Mouse (Mus musculus): ENCODE data around the gene Ipo4.

DNA sequence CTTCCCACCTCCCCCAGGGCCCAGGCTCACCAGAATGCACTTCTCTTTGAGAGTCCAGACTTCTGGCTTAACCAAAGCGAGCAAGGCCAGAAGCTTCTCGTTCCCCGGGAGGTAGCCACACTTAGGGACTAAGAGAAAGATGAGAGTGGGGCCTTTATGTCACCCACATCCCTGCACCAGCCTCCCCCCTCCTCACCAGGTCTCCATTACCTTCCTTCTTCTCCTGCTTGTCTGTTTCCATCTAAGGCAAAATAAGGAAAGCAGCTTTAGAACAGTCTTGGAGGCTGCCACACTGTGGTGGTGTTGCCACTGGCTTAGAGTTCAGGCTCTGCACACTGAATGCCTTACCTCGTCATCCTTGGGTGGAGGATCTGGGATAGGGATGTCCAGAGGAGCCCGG lies 46.5 kb downstream of the Ipo4 start:
- no peak for TF ChIP-seq POLR2A (IDR thresholded peaks at IDR 0.05; ENCODE audit: borderline replicate concordance, extremely low read depth, insufficient read depth, insufficient read length, poor library complexity, severe bottlenecking)
- TF ChIP-seq CTCF (IDR thresholded peaks at IDR 0.05; ENCODE audit: borderline replicate concordance, extremely low read depth, insufficient read depth, insufficient read length) = no peak
